Mouse (Mus musculus) brain, embryonic 18.5 days (tissue): Measurements from ENCODE around the gene Rab20.
"Not testable (repeated sequence)": the region's sequence is repeated elsewhere in the genome, so short reads cannot be mapped to it uniquely, and the experiment has no call there.

Source experiments
- DNase-seq: peaks from one replicate; pipeline ENCODE4 v3.0.0-alpha.2; 2012; ENCODE audit warnings: low read depth, low spot score

Gene Rab20

DNA sequence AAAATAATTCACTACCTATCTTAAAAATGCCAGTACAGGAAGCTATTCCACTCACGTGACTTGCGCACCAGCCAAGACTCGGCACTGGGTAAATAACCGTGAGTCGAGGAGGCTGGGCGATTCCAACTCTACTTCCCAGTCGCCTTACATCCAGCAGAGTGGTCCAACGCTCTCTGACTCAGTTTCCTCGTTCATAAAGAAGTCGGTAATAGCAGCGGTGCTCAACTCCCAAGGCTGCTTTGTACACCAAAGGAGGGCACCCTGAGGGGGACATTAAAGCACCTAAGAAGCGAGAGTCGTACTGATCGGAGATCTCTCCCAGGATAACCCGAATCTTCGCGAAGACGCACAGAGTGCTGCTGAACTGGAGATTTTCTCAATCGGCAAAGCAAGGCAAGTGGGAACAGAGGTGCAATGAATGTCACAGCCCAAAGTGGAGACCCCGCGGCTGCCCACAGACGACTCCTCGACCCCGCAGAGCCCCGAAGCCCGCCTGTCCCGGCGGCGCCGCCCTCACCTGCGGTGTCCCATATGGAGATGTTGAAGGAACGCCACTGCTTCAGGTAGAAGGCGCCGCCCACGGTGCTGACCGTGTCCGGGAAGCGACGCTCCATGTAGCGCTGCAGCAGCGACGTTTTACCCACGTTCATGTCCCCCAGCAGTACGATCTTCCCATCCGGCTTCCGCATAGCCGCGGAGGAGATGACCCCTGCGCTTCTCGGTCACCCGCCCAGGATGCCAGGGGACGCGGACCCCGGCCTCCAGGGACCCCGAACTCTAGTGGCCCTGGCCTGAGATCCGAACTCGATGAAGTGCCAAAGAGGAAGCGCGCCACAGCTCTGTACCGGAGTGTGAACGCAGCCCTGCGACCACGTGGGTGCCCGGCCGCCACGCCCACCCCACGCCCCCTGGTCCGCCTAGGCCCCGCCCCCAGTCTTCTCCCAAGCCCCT lies at the start of gene Rab20:
TSS of gene Rab20 (minus strand) at position 900 of the 951 bp plus-strand sequence.
- DNase-seq, result no peak

DNA sequence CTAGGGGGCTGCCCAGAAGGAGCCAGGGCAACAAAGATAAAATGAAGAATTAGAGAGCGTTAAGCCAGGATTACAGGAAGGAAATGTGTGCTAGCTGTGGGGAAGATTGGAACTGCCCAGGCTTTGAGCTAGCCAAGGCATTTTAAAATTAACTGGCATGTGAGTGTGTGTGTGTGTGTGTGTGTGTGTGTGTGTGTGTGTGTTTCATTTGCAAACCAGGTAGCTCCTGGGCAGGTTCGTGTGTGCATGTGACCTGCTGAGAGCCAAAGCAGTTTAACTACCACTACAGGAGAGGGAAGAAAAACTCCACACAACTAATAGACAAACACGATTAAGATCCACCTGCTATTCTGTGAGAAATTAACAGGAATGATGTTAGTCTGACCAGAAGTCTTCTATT lies 44.8 kb upstream of the Rab20 start:
- no peak for DNase-seq

DNA sequence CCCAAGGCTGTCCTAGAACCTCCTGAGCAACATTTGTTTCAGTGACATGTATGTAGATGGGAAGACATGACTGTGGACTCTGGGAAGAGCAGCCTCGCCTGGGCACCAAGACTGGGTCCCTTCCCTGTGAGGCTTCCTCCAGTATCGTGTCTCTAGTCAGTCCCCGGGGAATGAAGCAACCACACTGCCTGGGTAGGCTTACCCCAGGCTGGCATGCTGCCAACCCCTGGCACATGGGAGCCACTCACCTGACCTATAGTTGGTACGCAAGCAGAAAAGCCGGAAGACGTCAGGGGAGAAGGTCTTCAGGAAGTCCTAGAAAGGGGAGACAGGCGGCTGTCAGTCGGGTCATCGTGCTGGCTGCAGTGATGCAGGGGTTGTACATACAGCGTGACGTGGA lies 40.2 kb upstream of the Rab20 start:
- no peak for DNase-seq

DNA sequence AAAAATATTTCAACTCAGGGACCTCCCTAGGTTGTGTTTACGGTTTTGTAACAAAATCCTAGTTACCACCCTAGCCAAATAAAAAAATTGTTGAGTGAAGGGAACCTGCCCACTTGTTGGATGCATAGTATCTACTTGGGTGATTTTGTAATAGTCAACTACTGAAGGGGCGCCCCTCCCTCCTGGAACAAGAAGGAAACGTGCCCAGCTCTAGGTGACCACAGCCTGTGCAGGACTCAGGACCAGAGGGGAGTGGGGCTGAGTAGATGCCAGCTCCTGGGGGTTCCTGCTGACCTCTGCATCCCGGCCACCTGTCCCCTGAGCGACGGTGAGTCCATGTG lies 39.5 kb upstream of the Rab20 start:
- DNase-seq, result no peak

DNA sequence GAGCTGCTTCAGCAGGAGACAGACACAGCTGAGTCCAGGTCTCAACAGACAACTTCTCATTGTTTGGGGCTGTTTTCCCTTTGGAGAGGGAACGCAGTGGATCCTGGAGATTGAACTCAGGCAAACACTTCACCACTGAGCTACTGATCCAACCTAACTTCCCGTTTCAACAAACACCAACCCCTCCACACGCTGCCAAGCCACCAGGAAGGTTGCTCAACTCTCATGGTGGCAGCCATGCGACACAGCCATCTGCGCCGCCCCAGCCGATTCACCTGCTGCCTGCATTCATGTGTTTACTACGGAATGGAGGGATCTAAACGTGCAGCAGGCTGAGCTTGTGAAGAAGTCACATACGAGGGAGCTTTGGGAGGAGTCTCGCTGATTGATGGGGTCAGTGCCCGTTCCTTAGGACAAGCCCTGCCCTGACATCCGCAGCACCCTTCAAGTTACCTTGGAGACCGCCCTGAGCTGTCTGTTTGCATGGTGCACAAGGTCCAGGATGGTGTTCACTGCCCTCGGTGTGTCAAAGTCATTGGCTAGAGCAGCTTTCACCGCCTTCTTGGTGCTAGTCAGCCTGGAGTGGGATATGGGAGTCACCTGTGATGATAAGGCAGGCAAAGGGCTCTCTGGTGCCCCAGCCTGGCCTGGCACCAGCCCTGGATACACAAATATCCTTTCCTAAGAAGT lies 39.0 kb upstream of the Rab20 start:
- no peak for DNase-seq

DNA sequence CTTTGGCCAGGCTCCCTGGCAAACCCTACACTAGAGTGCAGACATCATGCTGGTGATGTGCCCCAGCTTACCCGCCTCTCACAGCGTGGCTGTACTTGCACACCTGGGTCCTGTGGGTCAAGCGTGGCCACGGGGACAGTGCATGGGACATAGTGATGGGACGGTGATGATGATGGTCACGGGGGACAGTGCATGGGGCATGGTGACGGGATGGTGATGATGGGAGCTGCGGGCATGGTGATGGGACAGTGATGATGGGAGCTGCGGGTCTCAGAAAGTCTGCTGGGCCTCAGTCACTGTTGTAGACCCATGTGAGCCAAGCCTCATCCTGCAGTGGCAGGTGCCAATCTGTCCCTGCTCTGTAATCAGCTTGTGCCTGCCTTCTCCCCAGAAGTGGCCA lies 37.8 kb upstream of the Rab20 start:
- DNase-seq, result no peak

DNA sequence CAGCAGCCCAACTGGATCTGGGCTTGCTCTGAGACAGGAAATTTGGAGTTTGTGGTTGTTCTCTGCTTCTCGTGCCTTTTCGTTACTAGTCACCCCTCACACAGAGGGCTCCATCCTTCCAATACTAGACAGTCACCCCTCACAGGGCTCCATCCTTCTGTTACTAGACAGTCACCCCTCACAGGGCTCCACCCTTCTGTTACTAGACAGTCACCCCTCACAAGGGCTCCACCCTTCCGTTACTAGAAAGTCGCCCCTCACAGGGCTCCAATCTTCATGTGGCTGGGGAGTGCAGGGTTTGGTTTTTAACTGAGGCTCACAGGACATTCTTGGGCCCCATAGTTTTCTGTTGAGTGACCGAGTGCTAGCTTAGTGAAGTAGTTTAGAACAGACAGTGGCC lies 34.7 kb upstream of the Rab20 start:
- DNase-seq, result no peak

DNA sequence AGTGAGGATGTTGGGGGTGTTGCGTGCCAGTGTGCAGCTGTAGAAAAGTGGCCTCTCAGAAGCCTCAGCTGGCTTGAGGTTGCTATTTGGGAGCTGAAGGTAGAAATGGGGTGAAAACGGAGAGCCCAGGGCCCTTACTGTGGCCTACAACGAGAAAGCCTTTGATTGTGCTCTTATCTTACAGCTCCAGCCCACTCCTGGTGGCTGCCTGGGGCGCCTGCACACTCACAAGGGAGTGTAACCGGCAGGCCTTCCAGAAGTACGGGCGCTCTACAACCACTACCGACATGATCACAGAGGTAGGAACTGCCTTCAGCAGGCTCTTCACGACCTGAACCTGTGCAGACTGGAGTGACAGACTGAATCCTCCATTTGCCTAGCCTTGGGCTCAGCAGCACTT lies 34.2 kb upstream of the Rab20 start:
- DNase-seq, result no peak

DNA sequence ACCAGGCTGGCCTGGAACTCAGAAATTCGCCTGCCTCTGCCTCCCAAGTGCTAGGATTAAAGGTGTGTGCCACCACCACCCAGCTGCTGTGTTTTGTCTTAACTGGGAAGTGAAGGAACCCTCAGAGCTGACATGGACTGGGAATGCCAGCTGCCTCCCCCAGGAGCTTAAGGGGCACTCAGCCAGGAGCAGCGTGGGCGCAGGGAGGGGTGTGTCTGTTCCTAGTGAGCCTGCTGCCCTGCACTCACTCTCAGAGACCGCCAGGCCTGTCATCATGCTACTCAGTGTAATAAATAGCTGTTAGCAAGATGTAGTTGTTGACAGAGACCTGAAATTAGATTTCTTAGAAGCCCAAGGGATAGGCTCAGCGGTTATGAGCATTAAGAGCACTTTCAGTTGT lies 32.5 kb upstream of the Rab20 start:
- DNase-seq, result no peak

DNA sequence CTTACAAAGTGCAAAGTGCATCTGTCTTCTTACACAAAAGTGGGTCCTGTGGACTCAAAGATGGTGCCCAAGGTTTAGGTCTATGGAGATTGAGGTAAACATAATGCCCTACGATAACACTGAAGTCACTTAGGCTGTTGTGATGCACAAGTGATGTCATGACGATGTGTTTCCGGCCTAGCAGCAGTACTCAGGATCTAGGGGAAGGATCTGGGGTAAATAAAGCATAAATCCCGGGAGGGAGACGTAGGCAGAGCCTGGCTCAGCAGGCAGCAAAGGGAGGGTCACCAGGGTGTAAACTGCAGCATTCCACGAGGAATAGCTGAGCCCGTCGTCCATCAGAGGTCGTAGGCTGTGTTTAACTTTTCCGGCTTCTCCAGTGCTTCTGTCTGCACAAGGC lies 30.4 kb upstream of the Rab20 start:
- no peak for DNase-seq

DNA sequence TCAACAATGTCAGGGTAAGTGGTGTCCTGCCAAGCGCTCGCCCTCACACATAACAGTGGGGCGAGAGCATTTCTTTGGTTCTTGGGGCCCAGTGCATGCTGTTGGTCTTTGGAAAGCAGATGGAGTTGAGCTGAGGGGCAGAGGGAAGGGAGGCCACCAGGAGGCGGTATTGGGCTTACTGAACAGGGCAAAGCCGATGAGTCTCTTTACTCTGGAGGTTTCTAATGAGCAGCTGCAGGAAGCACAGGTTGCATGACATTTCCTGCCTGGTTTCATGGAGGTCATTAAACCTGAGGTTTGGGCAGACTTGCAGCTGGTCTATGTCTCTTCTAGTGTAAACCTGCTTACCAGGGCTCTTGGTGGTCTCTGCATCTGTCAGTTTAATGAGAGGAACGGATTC lies 28.3 kb upstream of the Rab20 start:
- no peak for DNase-seq

DNA sequence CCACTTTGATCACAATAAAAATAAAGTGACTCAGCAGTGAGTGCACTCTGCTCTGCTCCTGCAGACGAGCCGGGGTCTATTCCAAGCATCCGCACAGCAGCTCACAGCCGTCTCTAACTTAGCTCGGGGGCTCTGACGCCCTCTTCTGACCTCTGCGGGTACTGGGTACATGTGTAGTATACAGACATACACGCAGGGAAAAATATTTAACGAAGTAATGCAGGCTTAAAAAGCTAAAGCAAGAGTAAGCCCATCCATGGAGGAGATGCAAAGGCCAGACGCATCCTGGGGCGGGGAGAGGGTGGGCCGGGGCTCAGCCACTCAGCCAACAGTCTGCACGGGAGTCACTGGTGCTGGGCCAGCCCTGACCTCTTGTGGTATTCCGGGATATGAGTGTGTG lies 27.6 kb upstream of the Rab20 start:
- DNase-seq, result no peak

DNA sequence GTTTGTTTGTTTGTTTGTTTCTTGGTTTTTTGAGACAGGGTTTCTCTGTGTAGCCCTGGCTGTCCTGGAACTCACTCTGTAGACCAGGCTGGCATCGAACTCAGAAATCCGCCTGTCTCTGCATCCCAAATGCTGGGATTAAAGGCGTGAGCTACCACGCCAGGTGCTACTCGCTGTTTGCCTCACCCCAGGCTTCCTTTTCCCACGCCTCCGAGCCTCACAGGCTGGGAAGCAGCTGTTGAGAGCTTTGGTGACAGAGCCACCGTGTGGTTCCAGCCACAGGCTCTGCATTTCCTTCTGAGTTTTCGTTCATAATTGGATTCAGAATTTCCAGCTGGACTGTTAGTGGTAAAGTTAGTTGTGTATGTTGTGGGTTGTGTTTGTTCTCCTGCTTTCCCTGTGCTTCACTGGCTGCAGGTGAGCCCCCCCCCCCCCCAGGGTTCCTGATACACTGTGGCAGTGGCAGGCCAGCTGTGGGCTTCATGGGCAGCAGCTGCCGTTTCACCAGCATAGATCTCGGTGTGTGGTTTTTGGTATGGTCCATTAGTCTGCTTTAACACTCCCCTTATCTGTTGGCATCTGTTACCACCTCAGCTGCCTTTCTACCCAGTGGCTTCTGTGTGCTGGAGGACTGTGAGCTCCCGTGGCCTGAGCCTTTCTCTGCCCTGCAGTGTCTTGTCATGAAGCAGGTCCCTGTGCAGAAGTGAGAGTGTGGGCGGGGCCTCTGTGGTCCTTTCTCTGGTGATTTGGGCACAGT lies 25.1 kb upstream of the Rab20 start:
- no peak for DNase-seq

DNA sequence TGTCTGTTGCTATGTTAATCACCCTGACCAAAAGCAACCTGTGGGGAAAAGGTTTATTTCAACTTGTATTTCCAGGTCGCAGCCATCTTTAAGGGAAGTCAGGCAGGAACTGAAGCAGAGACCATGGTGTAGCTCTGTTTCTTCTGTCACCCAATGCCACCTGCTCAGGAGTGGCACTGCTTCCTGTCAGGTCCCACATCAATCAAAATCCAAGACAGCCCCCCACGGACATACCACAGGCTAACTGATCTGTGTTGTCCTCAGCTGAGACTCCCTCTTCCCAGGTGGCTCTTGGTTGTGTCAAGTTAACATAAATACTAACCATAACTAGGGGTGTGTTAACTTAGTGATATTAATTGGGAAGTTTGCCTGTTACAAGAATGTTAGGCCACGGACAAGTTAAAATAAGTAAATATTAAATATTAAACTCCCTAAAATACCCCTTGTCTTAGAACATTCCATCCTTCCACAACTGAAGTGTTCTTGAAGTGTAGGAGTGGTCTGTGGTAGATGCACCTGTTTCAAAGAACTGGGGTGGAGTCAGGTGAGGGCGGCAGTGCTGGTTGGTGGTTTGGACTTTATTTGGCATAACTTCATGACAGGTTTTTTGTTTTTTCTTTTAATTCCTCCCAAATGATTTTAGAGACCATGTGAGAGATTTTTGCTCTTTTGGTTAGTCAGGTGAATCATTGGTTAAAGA lies 20.4 kb upstream of the Rab20 start:
- no peak for DNase-seq

DNA sequence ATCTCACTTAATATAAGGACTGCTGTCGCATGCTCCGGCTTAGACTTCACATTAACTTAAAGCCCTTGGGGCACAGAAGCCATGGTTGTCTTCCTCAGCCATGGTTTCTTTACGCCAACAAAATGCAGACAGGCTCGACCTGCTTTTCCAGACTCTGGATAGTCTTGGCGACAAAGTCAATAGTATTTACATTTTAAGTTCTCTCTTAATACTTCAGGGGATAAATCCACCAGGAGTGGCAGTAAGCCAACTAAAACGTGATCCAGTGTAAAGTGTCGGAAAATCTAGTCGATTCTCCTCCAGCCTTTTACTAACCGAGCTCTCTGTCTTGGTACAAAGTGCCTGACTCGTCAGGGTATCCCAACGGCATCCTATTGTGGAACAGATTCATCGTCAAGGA lies 19.8 kb upstream of the Rab20 start:
- no peak for DNase-seq

DNA sequence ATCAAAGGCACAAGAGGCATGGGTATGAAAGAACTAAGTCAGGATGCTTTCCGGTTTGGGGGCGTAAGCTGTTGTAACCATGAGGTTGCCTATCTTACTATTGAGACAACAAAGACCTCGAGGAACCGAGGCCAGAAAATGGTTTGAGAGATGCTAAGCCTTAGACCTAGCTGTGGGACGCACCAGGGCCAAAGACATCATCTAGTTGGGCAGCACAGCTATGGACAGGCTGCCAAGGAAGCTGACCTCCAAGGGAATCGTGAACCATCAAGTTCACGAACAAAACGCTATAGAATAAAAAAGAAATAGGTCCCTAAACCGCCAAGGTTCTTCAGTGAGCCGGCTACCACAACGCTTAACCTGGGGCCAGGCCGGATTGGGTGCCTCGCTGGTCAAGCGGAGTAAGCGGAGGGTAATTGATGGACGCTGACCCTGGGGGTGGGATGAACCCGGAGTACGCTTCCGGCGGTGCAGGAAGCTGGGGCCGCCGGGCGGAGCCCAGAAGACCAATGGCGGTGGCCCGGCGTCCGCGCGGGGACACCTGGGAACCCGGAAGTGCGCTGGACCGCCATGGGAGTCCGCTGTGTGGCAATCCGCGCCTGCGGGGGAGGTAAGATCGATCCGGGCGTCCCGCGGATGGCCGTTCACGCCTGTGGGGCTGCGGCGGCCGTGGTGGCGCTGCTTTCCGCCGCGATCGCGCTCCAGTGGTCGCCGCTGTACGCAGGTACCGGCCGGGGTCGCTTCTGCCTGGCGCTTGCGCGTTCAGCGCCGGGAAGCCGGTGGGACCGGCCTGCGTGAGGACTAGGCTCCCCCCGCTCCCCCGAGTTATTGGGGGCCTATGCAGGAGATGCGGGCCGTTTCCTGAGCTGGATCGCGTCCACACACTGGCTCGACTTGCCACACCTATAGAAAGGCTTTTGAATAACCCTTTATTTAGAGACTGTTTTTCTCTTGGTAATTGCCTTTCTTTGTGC lies 18.8 kb upstream of the Rab20 start, which contains the start of gene Naxd:
TSS of gene Naxd (plus strand) at position 490 of the 974 bp plus-strand sequence.
- peak; percentile 84 for DNase-seq

DNA sequence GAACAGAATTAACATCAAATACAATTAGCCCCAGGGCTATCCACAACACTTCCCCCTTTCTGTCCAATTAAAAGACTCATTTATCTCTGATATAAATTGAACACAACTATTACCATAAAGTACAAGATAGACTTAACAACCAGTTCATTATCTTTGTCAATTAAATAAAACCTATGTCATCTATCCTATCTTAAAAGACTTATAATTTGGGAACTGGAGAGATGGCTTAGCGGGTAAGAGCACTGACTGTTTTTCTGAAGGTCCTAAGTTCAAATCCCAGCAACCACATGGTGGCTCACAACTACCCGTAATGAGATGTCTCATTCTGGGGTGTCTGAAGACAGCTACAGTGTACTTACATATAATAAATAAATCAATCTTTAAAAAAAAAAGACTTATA lies 13.8 kb upstream of the Rab20 start:
- not testable (repeated sequence) for DNase-seq

DNA sequence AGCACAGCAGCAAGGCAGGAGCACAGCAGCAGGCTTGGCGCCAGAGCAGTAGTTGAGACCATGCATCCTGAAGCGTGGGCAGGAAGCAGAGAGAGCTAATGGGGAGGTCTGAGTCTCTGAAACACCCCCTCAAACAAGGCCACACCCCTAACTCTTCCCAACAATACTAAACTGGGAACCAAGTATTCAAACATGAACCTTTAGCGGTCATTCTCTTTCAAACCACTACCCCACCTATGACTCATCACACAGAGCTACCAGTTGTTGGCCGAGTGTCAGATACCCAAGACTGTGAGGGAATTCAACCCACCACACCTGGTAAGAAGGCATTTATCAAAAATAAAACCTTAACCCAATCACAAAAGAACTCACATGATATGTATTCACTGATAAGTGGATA lies 8.7 kb upstream of the Rab20 start:
- no peak for DNase-seq

DNA sequence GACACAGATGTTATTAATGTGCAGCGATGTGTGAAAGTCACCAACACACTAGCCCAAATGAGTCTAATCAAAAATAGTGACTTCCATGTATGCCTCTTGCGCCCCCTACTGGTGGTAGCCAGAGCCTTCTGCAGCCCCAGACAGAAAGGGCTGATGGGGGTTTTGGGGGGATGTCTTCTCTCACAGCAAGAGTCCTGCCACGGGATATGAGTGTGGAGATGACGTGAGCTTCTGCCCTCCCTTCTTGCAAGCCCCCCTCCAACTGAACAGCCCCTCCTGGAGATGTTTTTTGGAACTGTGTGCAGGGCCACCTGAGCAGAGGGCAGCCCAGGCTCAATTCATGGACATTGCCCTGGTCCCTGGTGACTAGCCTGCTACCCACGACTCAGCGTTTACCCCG lies 7.6 kb upstream of the Rab20 start:
- DNase-seq, result no peak

DNA sequence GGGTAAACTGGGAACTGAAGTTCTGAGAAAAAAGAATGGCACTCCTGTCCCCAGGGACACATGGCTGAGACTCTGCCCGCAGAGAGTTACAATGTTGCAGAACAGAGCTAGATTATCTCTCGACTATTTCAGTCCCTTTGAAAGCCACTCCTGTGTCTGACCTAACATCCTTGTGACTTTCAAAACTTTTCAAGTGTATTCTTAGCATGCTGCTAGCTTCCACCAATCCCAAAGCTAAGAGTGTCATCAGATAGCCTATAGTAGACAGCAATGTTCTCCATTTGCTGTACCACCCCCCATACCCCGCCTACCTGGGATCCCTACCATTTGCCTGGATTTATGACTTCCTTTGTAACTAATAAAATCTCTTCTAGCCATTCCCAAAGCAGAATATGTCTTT lies 4.0 kb upstream of the Rab20 start:
- DNase-seq, result no peak

DNA sequence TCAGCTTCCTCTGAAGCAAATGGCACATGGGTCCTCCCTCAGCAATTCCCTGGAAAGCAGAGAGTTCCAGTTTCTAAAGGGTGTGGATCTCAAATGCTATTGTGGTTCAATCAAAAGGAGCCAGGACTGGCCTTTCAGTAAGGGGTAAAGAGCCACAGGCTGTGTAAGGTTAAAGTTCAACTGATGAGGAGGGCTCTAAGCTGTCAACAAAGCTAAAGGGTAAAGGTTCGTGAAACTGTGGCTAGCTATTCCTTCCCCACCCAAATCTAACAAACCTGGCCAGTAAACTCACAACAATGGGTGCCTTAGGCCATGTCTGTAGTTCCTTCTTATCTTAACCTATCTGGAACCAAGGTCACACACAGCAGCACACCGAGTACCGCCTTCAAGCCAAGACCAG lies 3.4 kb upstream of the Rab20 start:
- no peak for DNase-seq
